Mouse (Mus musculus) Patski (cell line): ENCODE measurements around the gene Exoc4. TPM values are rescaled to one million over a fixed set of nuclear protein-coding genes. Genes with fewer than 3 reads are reported as not detected.

Source experiments
- ATAC-seq: fragments of 100-300 bp; one replicate; pipeline ENCODE4 v1.8.0; 2021
- CTCF ChIA-PET: fragments of 350-600 bp; sonication (Branson Sonifier 250); formaldehyde crosslinking; loops from one replicate; lab custom pipeline; 2022; ENCODE audit warnings: inconsistent platforms; lab: Charles Lee
- POLR2A ChIA-PET: fragments of 350-600 bp; sonication (Branson Sonifier 250); formaldehyde crosslinking; loops from one replicate; lab custom pipeline; 2022; ENCODE audit warnings: antibody characterized with exemption, inconsistent platforms; lab: Charles Lee
- DNase-seq: peaks from one replicate; pipeline ENCODE4 v3.0.0-alpha.2; 2011; ENCODE audit warnings: low read depth, low spot score
- H3K27me3 ChIP-seq: fragments of 371-371 bp; one replicate; pipeline ENCODE4 v1.5.1; 2021
- CTCF ChIP-seq: fragments of 100-300 bp; IDR thresholded peaks from one replicate; pipeline ENCODE4 v1.5.1; 2021
- in situ Hi-C: fragments of 300-500 bp; cut with MboI; formaldehyde crosslinking; loops from 3 replicates; pipeline ENCODE4 v1.11.1; 2018; ENCODE audit warnings: low pct_unique_long_range_greater_than_20kb, mixed read lengths
- polyA plus RNA-seq: library from polyadenylated mRNA; unstranded; gene quantifications from one replicate; pipeline ENCODE4 v1.2.3, GENCODE M21; 2021

Gene Exoc4
- polyA plus RNA-seq, 1 experiment from 2014 or later: 71.3 TPM

DNA sequence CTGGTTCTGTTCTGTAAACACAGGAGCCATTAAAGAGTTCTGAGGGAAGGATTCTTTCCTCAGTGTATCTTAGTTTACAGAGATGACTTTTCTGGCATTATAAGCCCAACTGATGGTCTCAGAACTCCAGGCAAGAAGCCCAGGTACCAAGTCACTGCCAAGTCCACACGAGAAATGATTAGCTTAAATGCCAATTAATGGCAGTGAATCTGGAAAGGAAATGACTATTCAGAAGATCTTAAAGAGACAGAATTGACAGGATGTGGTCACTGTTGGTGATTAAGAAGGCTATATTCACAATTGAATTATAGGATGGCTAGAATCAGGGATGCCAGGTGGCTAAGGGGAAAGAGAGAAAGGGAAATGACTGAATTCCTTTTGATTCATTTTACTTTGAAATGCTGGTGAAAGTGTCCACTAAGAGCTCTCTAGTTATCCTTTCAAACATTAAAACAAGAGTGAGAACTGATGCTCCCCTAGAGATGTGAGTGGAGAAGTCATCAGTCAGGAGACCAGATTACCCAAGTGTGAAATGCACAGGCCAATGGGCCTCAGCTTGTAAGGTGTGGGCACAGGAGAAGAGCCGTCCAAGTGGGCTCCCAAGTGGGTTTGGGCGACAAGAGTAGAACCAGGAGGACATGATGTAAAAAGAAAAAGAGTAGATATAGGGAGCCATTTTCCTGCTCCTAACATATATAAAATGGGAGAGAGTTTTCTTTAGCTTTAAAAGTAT, 587.3 kb downstream of the Exoc4 start:
- no peak for TF ChIP-seq CTCF
- DNase-seq: no peak
- no peaks in the 10 kb centered on the region for H3K27me3 ChIP-seq
- ChIA-PET CTCF (interaction anchor here (0.6 kb wide), 1 partner anchor 52 kb away, joined by 3 read pairs; no protein-coding TSS in a partner anchor), POLR2A (no interaction called here)
- ATAC-seq: no peak
- in situ Hi-C loops: no loop called here

DNA sequence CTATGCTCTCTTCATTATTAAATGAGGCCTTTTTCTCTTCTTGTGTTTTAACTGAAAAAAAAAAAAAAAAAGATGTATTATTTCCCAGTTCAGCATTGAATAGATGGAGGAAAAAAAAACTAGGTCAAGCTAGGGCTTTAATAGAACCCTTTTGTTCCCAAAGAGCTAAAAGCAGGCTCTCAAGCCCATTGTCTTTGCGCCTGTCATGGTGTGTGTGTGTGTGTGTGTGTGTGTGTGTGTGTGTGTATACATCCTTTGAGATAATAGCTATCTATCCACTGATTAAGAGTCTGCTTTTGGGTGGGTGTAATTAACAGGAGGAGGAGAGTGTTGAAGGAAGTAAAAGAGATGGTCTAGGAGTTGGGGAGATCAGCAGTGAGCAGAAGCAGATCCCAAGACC, 594.0 kb downstream of the Exoc4 start:
- TF ChIP-seq CTCF: no peak
- DNase-seq: no peak
- ChIA-PET CTCF (interaction anchor here (0.9 kb wide), 1 partner anchor 18 kb away, joined by 4 read pairs; no protein-coding TSS in a partner anchor), POLR2A (interaction anchor here (0.6 kb wide), 1 partner anchor 135 kb away, joined by 3 read pairs; no protein-coding TSS in a partner anchor)
- no peaks in the 10 kb centered on the region for H3K27me3 ChIP-seq
- in situ Hi-C loops: no loop called here
- ATAC-seq: no peak

DNA sequence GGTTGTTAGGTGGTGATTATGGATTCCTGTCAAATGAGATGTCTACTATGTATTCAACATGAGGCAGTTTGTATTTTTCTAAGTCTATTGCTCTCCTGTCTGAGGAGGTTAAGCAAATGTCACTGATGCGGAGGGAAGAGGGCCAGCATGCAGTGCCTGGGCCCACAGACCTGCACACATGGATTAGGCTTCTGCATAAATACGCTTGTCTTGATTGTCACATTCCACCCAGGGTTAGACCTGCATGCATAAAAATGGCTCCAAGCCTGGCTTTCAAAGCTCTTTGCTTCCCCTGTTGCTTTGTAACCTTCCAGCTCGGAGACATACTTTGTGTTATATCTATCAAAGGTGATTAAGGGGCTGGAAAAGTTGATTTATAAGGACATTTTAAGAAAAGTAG, 610.2 kb downstream of the Exoc4 start:
- ChIA-PET POLR2A (no interaction called here), CTCF (no interaction called here)
- ATAC-seq (no peak), DNase-seq (no peak)
- TF ChIP-seq CTCF: no peak
- no peaks in the 10 kb centered on the region for H3K27me3 ChIP-seq
- in situ Hi-C loops: no loop called here

DNA sequence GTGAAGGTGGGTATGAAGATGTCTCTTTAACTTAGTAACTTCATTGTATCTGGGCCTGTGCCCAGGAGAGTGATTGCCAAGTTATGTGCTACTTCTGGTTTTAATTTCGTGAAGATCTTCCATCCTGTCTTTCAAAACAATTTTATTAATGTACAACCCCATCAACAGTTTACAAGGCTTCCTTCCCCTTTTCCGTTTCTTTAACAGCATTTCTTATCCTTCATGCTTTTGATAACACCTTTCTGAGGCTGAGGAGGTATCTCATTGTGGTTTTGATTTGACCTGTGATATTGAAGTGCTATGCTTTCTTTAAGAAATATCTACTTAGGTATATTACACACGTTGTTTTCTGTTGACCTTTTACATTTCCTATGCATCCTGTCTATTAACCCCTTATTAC, 616.9 kb downstream of the Exoc4 start:
- in situ Hi-C loops: no loop called here
- ATAC-seq: no peak
- ChIA-PET POLR2A (no interaction called here), CTCF (no interaction called here)
- no peaks in the 10 kb centered on the region for H3K27me3 ChIP-seq
- DNase-seq: no peak
- no peak for TF ChIP-seq CTCF

DNA sequence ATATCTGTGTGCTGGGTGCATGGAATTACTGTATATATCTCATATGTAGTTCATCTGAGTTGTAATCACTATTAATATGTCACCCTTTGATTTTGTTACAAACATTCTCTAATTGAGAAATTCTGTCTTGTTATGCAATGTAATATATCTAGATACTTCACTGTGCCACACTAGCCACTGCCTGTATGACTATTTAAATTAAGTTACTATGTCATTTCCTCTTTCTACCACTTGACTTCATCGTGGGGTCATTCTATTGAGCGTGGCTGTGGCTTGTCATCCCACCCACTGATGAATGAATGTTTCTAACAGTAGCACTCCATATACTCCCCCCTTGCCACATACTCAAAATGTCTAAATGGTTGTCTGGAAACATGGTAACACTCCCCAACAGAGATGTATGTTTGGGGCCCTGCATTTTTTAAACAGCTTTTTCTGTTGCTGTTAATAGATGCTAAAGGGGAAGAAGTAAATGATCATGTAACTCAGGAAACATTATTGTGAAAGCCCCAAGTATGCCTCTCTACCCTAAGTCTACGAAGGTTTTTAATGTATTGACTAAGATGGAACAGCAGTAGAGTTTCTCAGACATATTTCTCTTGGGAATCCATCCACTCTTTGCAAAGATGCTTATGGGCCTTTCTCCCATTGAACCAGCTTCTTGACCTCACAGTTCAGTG, 618.2 kb downstream of the Exoc4 start:
- no peaks in the 10 kb centered on the region for H3K27me3 ChIP-seq
- ChIA-PET CTCF (no interaction called here), POLR2A (no interaction called here)
- ATAC-seq (no peak), DNase-seq (no peak)
- TF ChIP-seq CTCF: no peak
- in situ Hi-C loops: no loop called here

DNA sequence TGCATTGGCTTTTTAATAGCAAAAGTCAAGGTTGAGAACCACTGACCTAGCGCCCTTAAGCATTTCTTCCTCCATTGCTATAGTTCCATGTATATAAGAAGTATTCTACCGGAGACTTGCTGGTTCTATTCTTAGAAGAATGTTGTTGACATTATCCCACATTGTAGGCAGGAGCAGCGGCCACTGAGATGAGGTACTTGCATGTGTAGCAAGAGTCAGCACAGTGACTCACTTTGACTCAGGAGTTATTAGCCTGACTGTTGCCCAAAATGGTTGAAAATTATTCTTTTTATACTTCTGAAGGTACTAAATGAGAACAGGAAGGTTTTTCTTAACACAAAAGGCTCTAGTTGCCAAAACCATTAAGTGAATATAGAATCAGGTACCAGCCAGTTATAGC, 620.4 kb downstream of the Exoc4 start:
- in situ Hi-C loops: no loop called here
- H3K27me3 ChIP-seq: no peaks in the 10 kb centered on the region
- TF ChIP-seq CTCF: no peak
- DNase-seq (peak; percentile 33), ATAC-seq (no peak)
- ChIA-PET POLR2A (no interaction called here), CTCF (interaction anchor here (0.6 to 1.2 kb wide), 2 partner anchors 19 to 967 kb away, joined by 3 read pairs; no protein-coding TSS in a partner anchor)

DNA sequence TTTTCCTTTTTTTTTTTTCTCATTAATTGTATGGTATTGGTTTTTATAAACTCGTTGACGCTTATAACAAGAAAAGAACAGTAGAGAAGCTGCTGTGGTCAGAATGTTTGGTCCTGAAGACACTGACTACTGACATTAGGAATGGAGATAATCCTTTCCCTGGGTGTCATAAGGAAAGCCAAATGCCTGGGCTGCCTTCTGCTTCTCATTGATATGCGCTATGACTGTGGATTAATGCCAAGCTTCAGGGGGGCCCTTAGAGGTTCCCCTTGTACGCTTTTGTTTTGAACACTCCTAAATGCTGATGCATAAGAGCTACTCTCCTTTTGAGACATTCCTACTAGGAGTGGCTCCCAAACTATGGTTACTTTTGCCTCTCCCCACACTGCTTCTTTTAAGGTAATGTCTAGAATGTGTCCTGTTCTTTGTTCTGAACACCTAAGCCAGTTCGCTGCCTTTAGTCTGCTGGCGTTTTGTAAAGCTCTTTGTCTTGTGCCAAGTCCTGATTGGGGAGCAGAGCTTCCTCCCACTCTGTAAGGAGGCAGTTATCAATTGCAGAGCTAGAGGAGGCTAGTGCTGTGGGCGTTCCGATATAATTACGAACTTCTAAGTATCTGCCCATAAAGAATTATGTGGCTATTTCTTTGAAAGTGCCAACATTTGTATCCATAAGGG, 621.7 kb downstream of the Exoc4 start:
- DNase-seq (peak; percentile 78), ATAC-seq (peak; percentile 89)
- in situ Hi-C loops: no loop called here
- H3K27me3 ChIP-seq: no peaks in the 10 kb centered on the region
- ChIA-PET CTCF (interaction anchor here (1.0 to 1.2 kb wide), 2 partner anchors 30 to 58 kb away, joined by 3 read pairs; no protein-coding TSS in a partner anchor), POLR2A (interaction anchor here (0.6 kb wide), 1 partner anchor 964 kb away, joined by 3 read pairs; no protein-coding TSS in a partner anchor)
- no peak for TF ChIP-seq CTCF

DNA sequence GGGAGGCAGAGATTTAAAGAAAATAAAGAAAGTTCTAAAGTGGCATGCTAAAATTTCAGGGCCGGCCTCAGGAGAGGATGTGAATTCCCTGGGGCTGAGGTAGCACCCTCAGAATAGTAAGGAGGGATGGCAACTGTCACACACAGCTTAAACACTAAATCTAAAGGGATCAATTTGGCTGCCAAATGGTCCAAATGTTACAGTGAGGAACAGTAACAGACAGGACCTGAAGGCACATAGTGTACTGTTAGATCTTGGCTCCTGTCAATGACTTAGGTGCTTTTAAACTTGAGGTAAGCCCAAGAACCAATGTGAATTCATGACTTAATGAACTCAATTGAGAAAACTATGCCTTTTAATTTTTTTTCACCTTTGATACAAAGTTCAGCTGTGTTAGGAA, 622.4 kb downstream of the Exoc4 start:
- no peak for TF ChIP-seq CTCF
- ChIA-PET CTCF (interaction anchor here (1.0 to 1.2 kb wide), 2 partner anchors 31 to 59 kb away, joined by 3 read pairs; no protein-coding TSS in a partner anchor), POLR2A (no interaction called here)
- DNase-seq: no peak
- ATAC-seq: no peak
- H3K27me3 ChIP-seq: no peaks in the 10 kb centered on the region
- in situ Hi-C loops: no loop called here

DNA sequence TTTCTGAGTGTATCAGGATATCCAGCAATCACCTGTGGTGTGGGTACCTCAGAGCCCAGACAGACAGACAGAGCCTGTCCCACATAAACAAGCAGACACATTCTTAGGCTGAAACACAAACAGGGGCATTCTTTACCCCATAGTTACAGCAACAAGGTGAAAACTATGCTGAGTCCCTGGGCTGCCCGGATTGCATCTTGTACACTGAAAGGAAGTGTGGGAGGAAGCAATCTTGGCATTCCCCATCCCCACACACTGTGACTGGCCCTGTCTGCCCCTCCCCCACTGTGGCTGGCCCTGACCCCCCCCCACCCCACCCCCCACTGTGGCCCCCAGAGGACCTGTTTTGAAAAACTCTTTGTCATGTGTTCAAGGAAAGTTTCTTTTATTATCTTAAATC, 623.3 kb downstream of the Exoc4 start:
- no peak for DNase-seq
- no peak for TF ChIP-seq CTCF
- POLR2A ChIA-PET: no interaction called here
- in situ Hi-C loops: no loop called here
- CTCF ChIA-PET: interaction anchor here (0.9 kb wide), 1 partner anchor 24 kb away, joined by 3 read pairs; no protein-coding TSS in a partner anchor
- no peaks in the 10 kb centered on the region for H3K27me3 ChIP-seq
- no peak for ATAC-seq

DNA sequence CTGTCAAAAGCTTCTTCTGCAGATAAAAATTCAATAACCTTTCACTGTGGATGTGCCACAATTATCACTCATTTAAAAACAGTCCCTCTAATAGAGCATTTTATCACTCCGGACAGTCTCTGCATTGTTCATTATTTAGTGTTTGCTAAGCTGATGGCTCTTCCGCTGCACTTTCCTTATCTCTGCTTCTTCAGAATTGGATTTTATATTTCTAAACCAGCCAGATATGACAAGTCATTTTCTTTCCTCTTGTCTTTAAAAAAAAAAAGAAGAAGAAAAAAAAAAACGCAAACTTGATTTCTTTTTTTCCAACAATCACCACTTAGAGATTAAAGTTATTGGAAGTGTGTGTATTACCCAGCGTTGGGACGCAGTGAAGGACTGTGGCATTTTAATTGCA, 624.1 kb downstream of the Exoc4 start:
- in situ Hi-C loops: no loop called here
- no peak for TF ChIP-seq CTCF
- H3K27me3 ChIP-seq: no peaks in the 10 kb centered on the region
- ATAC-seq (no peak), DNase-seq (no peak)
- ChIA-PET POLR2A (interaction anchor here (0.7 kb wide), 1 partner anchor 18 kb away, joined by 3 read pairs; no protein-coding TSS in a partner anchor), CTCF (interaction anchor here (0.9 kb wide), 1 partner anchor 23 kb away, joined by 3 read pairs; no protein-coding TSS in a partner anchor)
